ENCODE assay signal across 17 mouse cellular contexts in genomic region chr2:102791641-102792040, GRCm38 (mm10).
"Had no signal": no experiment of that assay in that cellular context is flagged by ENCODE, and none has a peak within 500 bp of the region (broad histone marks: within the 10 kb centered on the region; RNA-seq: fewer than 3 reads in every experiment).

No protein-coding gene starts in this region.

- H3K9ac ChIP-seq: limb, embryonic 13.5 days; liver, embryonic 12.5 days; liver, embryonic 15.5 days; lung, embryonic 15.5 days had no signal

- H3K36me3 ChIP-seq: limb, embryonic 10.5 days; limb, embryonic 13.5 days; liver, embryonic 12.5 days; liver, embryonic 15.5 days; lung, embryonic 15.5 days had no signal

- H3K9me3 ChIP-seq: limb, embryonic 10.5 days; limb, embryonic 13.5 days; liver, embryonic 12.5 days; liver, embryonic 15.5 days; lung, embryonic 15.5 days had no signal

- H3K27me3 ChIP-seq: limb, embryonic 13.5 days; liver, embryonic 12.5 days; liver, embryonic 15.5 days; lung, embryonic 15.5 days had no signal

- H3K4me3 ChIP-seq: limb, embryonic 10.5 days; limb, embryonic 13.5 days; liver, embryonic 12.5 days; liver, embryonic 15.5 days; lung, embryonic 15.5 days had no signal

- DNase-seq: kidney, adult 18-20 months; kidney, adult 9 months; kidney, postnatal 14 days; kidney, postnatal 4 days; liver; lung, adult 18-20 months; lung, postnatal 10 days; lung, postnatal 36 days; midbrain, embryonic 14.5 days; thymus, adult 18-20 months; thymus, postnatal 25 days had no signal

- H3K4me1 ChIP-seq: liver, embryonic 12.5 days; liver, embryonic 15.5 days; lung, embryonic 15.5 days had no signal

- H3K27ac ChIP-seq: limb, embryonic 10.5 days; liver, embryonic 12.5 days; liver, embryonic 15.5 days; lung, embryonic 15.5 days had no signal

- ATAC-seq: intestine, embryonic 16.5 days; liver, embryonic 12.5 days had no signal

- H3K4me2 ChIP-seq: limb, embryonic 13.5 days; liver, embryonic 12.5 days; liver, embryonic 15.5 days; lung, embryonic 15.5 days had no signal
